Mouse (Mus musculus): Measurements from ENCODE around the gene Tmem120b. TPM values are rescaled to one million over a fixed set of nuclear protein-coding genes. Genes with fewer than 3 reads are reported as not detected.
A peak's percentile ranks its signal among the peaks of the same experiment; 100 is the strongest.

Gene Tmem120b
- polyA plus RNA-seq, 1 experiment from 2014 or later: 12.9 TPM

DNA sequence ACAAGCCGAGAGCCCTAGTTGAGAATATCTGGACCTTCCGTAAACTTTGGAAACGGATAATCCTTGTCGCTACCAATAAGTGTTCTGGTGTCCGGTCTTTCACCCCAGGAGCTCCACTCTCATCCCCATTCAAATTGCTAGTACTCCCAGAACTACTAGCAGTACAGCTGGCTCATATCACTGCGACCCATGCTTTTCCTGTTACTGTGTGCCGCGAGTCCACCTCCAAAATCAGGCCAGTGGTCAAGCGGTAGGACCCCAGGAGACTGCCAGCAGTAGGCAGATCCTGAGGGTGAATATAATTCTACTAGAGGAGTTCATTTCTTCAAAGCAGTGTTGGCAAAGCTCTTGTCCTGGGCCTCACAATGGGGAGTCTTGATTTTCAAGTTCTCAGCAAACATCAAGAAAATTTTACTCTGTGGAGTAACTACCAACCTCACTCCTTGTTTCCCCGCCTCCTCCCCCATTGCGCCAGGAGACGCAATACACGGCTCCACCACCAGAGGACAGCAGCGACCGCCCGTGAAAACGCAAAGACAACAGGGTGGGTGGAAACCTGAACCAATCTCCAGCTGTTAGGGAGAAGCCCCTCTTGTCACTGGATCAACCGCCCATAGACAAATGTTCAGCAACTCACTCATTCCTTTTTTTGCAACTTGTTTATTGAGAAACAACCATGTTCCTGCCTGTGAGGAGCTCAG is 65.0 kb downstream of the Tmem120b start:
- no peak overlapping the region for H3K9ac ChIP-seq

DNA sequence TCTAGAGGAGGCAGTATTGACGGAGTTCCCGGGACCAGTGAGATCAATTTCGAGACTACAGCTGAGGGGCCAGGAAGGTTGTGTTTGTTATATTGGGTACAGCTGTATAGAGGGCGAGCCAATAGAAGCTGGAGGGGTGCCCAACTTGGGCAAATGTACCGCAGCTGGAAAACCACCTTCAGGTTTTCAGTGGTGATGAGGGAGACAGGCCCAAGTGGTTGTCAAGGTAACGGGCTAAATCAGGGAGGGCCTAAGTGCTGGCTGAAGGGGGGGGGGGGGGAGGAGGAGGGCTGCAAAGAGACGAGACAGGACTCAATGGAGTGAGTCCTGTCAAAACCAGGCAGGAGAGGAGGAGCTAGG is 65.5 kb downstream of the Tmem120b start:
- Histone ChIP-seq H3K27me3 (replicated peaks) (no peaks in the 10 kb centered on the region), H3K4me2 (peak overlapping the region; percentile 87), H3K4me1 (peaks cover 64% of the 10 kb centered on the region), H3K9ac (no peak overlapping the region), H3K9me3 (no peaks in the 10 kb centered on the region), H3K4me3 (replicated peaks) (no peak overlapping the region), H3K27ac (peak overlapping the region; percentile 100), H3K36me3 (no peaks in the 10 kb centered on the region)
- 24% methylated on average over 7 of the region's 7 CpGs for WGBS
- ATAC-seq (ENCODE audit: insufficient read depth, low FRiP score, low read depth): no peak

More for the DNA sequence above, 65.0 kb downstream of the Tmem120b start:
- peak overlapping the region; percentile 100 for H3K27ac ChIP-seq
- peak overlapping the region; percentile 87 for H3K4me2 ChIP-seq
- ATAC-seq (ENCODE audit: insufficient read depth, low FRiP score, low read depth): no peak
- no peaks in the 10 kb centered on the region for H3K9me3 ChIP-seq
- 15% methylated on average over 18 of the region's 18 CpGs for WGBS
- no peaks in the 10 kb centered on the region for H3K27me3 ChIP-seq (replicated peaks)
- H3K4me3 ChIP-seq (replicated peaks): no peak overlapping the region
- no peaks in the 10 kb centered on the region for H3K36me3 ChIP-seq
- H3K4me1 ChIP-seq: peaks cover 64% of the 10 kb centered on the region

- Histone ChIP-seq H3K4me3 (replicated peaks) (peak overlapping the region; percentile 60), H3K4me2 (peak overlapping the region; percentile 87), H3K27ac (peak overlapping the region; percentile 100), H3K27me3 (replicated peaks) (no peaks in the 10 kb centered on the region), H3K9me3 (no peaks in the 10 kb centered on the region), H3K4me1 (peaks cover 64% of the 10 kb centered on the region), H3K36me3 (no peaks in the 10 kb centered on the region), H3K9ac (no peak overlapping the region)
- no peak for ATAC-seq (ENCODE audit: insufficient read depth, low FRiP score, low read depth)
- 24% methylated on average over 13 of the region's 13 CpGs for WGBS
Measured at GRCm38 (mm10) chr5:123134186-123134874, 66.1 kb downstream of the Tmem120b start.

GRCm38 (mm10) chr5:123134875-123135382 is 66.7 kb downstream of the Tmem120b start:
- Histone ChIP-seq H3K27ac (peak overlapping the region; percentile 100), H3K9me3 (no peaks in the 10 kb centered on the region), H3K4me3 (replicated peaks) (peak overlapping the region; percentile 60), H3K27me3 (replicated peaks) (no peaks in the 10 kb centered on the region), H3K4me1 (peaks cover 64% of the 10 kb centered on the region), H3K4me2 (peak overlapping the region; percentile 87), H3K36me3 (no peaks in the 10 kb centered on the region), H3K9ac (no peak overlapping the region)
- ATAC-seq (ENCODE audit: insufficient read depth, low FRiP score, low read depth): no peak
- WGBS: 20% methylated on average over 8 of the region's 8 CpGs

- no peaks in the 10 kb centered on the region for H3K9me3 ChIP-seq
- peaks cover 64% of the 10 kb centered on the region for H3K4me1 ChIP-seq
- peak; percentile 45 for ATAC-seq (ENCODE audit: insufficient read depth, low FRiP score, low read depth)
- H3K27ac ChIP-seq: peak overlapping the region; percentile 100
- 4% methylated on average over 30 of the region's 30 CpGs for WGBS
- H3K36me3 ChIP-seq: no peaks in the 10 kb centered on the region
- peak overlapping the region; percentile 88; the same call in 1 of the 2 replicates for H3K9ac ChIP-seq
- peak overlapping the region; percentile 87 for H3K4me2 ChIP-seq
- H3K4me3 ChIP-seq (replicated peaks): peak overlapping the region; percentile 60
- H3K27me3 ChIP-seq (replicated peaks): no peaks in the 10 kb centered on the region
Measured at GRCm38 (mm10) chr5:123135471-123136360, 67.5 kb downstream of the Tmem120b start.

DNA sequence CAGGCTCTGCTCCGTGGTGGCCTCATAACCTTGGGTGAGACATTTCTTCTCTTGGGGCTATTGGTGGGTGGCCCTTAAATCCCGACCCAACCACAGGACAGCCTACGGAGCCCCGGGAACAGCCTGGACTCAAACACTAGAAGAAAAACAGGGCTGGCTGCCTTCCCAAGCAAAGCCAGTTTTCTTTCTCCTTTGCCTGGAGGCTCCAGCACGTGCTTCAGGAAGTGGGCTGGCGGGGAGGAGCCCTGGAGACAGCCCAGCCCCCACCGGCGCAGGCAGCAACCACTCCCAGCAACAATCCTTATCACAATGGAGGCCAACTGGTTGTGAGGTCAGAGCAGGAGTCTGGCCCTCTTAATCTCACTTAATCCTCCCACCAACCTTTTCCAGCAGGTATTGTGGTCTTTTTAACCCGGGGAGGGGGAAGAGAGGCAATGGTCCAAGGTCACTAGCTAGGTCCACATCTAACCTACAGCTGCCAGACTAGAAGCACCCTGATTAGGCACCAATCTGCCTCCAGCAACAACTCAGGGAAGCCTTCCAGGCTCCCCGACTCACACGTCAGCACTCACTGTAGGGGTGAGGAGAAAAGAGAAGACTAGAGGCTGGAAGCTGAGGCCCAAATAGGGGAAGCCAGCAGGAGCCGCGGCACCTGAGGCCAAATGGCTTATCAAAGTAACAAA is 68.3 kb downstream of the Tmem120b start:
- Histone ChIP-seq H3K4me3 (replicated peaks) (peak overlapping the region; percentile 60), H3K9ac (peak overlapping the region; percentile 88; the same call in 1 of the 2 replicates), H3K4me2 (peak overlapping the region; percentile 87), H3K36me3 (no peaks in the 10 kb centered on the region), H3K9me3 (no peaks in the 10 kb centered on the region), H3K4me1 (peaks cover 60% of the 10 kb centered on the region), H3K27me3 (replicated peaks) (no peaks in the 10 kb centered on the region), H3K27ac (peak overlapping the region; percentile 100)
- ATAC-seq (ENCODE audit: insufficient read depth, low FRiP score, low read depth): peak; percentile 69
- WGBS: under 1% methylated on average over 13 of the region's 13 CpGs

DNA sequence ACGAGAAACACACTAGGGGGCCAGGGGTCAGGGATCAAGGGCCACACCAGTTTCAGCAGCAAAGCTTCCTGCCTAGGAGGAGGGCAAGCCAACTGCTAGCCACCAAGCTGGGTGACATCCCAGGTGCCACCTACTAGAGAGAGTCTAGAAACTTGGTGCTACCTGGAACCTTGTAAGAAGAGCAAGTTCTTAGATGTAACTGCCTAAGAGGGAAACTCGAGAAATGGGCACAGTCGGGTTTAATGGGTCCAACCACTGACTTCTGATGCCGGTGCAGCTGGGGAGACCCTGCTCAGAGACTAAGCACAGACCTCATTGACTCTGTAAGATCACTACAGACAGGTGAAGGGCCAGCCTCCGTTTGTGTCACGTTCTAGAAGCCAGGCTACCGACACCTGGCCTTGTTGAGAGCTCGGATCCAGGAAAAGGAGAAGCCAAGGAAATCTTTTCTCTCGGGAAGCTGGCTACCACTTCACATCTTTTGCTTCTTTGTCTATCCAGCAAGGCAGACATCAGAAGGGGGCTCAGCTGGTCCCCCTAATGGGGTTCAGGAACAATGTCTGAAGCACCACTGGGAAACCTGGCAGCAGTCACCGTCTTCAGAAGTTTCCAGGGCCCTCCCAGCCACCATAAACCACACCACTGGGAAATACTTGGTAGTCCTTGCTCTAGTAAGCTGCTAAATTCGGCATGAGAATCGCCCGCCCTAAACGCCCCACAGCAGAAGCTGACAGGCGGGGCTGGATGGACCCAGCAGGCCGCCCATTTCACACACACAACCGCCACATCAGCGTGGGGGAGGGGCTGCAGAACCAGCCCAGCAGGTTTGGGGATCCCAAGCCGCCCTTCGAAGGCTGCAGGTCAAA is 69.1 kb downstream of the Tmem120b start:
- Histone ChIP-seq H3K4me1 (peaks cover 52% of the 10 kb centered on the region), H3K27ac (peak overlapping the region; percentile 100), H3K27me3 (replicated peaks) (no peaks in the 10 kb centered on the region), H3K4me2 (peak overlapping the region; percentile 87), H3K9me3 (no peaks in the 10 kb centered on the region), H3K9ac (peak overlapping the region; percentile 88), H3K36me3 (no peaks in the 10 kb centered on the region), H3K4me3 (replicated peaks) (peak overlapping the region; percentile 60)
- ATAC-seq (ENCODE audit: insufficient read depth, low FRiP score, low read depth): peak; percentile 27
- 3% methylated on average over 20 of the region's 20 CpGs for WGBS

DNA sequence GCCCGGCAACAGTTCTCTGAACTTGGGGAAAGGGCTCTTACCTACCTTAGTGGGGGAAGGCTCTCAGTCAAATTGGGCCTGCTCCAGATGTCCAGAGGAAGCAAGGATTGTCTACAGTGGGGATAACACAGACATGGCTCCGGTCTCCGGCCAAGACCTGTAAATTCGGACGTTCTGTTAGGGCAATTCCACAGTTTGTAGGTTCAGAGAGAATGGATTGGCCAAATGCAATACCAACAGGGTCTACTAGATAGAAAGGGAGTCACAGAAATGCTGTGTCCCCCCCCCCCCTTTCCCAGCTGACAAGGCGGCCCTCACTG is 69.7 kb downstream of the Tmem120b start:
- H3K4me3 ChIP-seq (replicated peaks): peak overlapping the region; percentile 60
- H3K9me3 ChIP-seq: no peaks in the 10 kb centered on the region
- peaks cover 46% of the 10 kb centered on the region for H3K4me1 ChIP-seq
- ATAC-seq (ENCODE audit: insufficient read depth, low FRiP score, low read depth): no peak
- H3K27ac ChIP-seq: peak overlapping the region; percentile 100
- H3K36me3 ChIP-seq: no peaks in the 10 kb centered on the region
- peak overlapping the region; percentile 87 for H3K4me2 ChIP-seq
- H3K27me3 ChIP-seq (replicated peaks): no peaks in the 10 kb centered on the region
- H3K9ac ChIP-seq: peak overlapping the region; percentile 88
- WGBS: 2% methylated on average over 6 of the region's 6 CpGs

DNA sequence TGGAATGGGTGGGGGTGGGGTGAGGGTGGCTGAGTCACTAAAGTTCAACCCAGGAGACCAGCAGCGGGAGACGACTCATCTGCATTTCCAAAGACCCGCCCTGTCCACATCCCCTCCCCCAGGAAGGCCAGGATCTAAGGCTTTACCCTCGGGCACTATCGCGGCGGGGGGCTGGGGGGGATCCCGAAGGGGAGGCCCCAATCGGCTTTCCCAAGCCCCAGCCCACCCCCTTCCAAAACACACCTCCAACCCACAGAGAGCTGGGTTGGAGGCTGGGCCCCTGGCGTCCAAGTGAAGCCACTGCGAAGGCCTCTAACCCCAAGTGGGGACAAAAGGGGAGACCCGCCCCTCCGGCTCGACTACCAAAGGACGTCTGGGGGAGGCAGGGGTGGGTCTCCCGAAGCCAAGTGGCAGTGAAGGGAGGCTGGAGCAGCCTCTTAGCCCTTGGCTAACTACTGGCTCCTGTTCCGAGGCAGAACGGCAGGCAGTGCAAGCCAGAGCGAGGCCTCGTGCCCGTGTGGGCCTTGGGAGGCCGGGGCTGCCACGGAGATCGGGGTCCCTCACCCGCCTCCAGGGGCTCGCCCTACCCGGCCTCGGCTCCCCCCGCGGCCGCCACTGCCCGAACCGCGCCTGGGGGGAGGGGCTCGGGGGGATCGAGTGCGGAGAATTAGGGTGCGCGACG is 70.2 kb downstream of the Tmem120b start:
- WGBS: under 1% methylated on average over 37 of the region's 40 CpGs
- Histone ChIP-seq H3K4me1 (peaks cover 43% of the 10 kb centered on the region), H3K4me2 (peak overlapping the region; percentile 87), H3K36me3 (no peaks in the 10 kb centered on the region), H3K27me3 (replicated peaks) (no peaks in the 10 kb centered on the region), H3K9me3 (no peaks in the 10 kb centered on the region), H3K4me3 (replicated peaks) (peak overlapping the region; percentile 60), H3K27ac (peak overlapping the region; percentile 100), H3K9ac (peak overlapping the region; percentile 88)
- peak; percentile 40 for ATAC-seq (ENCODE audit: insufficient read depth, low FRiP score, low read depth)

DNA sequence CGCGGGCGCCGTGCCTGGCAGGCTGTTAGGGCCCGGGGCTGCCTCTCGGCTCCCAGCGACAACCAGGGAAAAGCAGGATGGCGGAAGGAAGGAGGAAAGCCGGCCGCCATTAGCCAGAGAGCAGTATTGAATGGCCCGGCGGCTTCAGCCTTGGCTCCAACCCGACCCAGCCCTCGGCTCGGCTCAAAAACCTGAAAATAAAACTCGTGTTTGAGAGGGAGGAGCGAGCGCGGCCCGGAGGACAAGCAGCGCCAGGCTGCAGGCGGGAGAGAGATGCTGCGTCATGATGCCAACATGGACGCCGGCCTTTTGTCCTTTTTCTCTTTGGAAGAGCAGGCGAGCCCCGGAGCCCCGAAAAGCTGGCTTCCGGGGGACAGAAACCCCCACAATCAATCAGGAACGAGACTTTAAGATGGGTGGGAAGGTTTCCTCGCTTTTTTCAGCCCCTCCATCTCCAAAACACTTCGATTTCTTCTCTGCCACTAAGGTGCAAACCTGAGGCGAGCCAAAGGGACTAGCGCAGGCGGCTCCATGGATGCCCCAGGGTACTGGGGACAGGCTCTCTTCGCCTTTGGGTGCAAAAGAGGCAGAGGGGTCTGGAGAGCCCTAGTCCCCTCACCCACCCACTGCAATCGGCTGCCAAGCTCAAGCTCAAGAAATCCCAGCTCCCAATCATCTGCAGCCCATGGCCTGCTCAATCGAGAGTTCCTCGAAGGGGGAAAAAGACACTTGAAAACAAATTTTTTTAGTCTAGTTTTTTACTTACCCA is 70.9 kb downstream of the Tmem120b start:
- H3K9ac ChIP-seq: peak overlapping the region; percentile 88
- peak overlapping the region; percentile 100 for H3K27ac ChIP-seq
- 1% methylated on average over 39 of the region's 39 CpGs for WGBS
- no peak for ATAC-seq (ENCODE audit: insufficient read depth, low FRiP score, low read depth)
- H3K27me3 ChIP-seq (replicated peaks): no peaks in the 10 kb centered on the region
- no peaks in the 10 kb centered on the region for H3K9me3 ChIP-seq
- H3K36me3 ChIP-seq: no peaks in the 10 kb centered on the region
- H3K4me3 ChIP-seq (replicated peaks): peak overlapping the region; percentile 60
- H3K4me2 ChIP-seq: peak overlapping the region; percentile 87
- peaks cover 39% of the 10 kb centered on the region for H3K4me1 ChIP-seq

Data from stomach, embryonic 15.5 days (tissue).